Mouse (Mus musculus): ENCODE results near the gene Zfp866. TPM values are rescaled to one million over a fixed set of nuclear protein-coding genes. Genes with fewer than 3 reads are reported as not detected.

Zfp866 gene
- polyA plus RNA-seq (2014; fragmentation: Nextera tagmentation; extraction: Ambion mirVana) = 47.1 and 47.7 TPM in 2 replicates

- H3K4me2 ChIP-seq (ENCODE audit: low read depth, low read length) = peak within 1 kb of the TSS; percentile 90
- ATAC-seq (ENCODE audit: low read depth) = peak; percentile 96
- no peaks in the 10 kb centered on the region for H3K9me3 ChIP-seq (ENCODE audit: control insufficient read depth, low read length)
- H3K27ac ChIP-seq (ENCODE audit: low read depth, low read length) = peak within 1 kb of the TSS; percentile 63
- under 1% methylated on average over 38 of the region's 38 CpGs for WGBS
- peaks cover 13% of the 10 kb centered on the region for H3K4me1 ChIP-seq (ENCODE audit: control insufficient read depth, insufficient read depth, low read length)
- H3K27me3 ChIP-seq (ENCODE audit: control insufficient read depth, insufficient read depth, low read length) = no peaks in the 10 kb centered on the region
- H3K36me3 ChIP-seq (ENCODE audit: control insufficient read depth, insufficient read depth, low read length) = peaks cover 6% of the 10 kb centered on the region; the same call in 1 of the 2 replicates
- peak within 1 kb of the TSS; percentile 97 for H3K4me3 ChIP-seq (ENCODE audit: low read depth, low read length)
- peak within 1 kb of the TSS; percentile 89 for H3K9ac ChIP-seq (replicated peaks; ENCODE audit: low read depth, low read length)
These were observed at the start of gene Zfp866, which contains the start of gene Atp13a1 for GRCm38 (mm10) chr8:69790773-69791367. Zfp866 (minus strand) TSS chr8:69791178. Atp13a1 (plus strand) TSS chr8:69791163.

GRCm38 (mm10) chr8:69837057-69837682 lies 46.2 kb upstream of the Zfp866 start:
- Histone ChIP-seq H3K27ac (ENCODE audit: low read depth, low read length) (no peak overlapping the region), H3K9ac (replicated peaks; ENCODE audit: low read depth, low read length) (no peak overlapping the region), H3K4me2 (ENCODE audit: low read depth, low read length) (no peak overlapping the region), H3K4me1 (ENCODE audit: control insufficient read depth, insufficient read depth, low read length) (no peaks in the 10 kb centered on the region), H3K27me3 (ENCODE audit: control insufficient read depth, insufficient read depth, low read length) (no peaks in the 10 kb centered on the region), H3K4me3 (ENCODE audit: low read depth, low read length) (no peak overlapping the region), H3K9me3 (ENCODE audit: control insufficient read depth, low read length) (no peaks in the 10 kb centered on the region), H3K36me3 (ENCODE audit: control insufficient read depth, insufficient read depth, low read length) (no peaks in the 10 kb centered on the region)
- no peak for ATAC-seq (ENCODE audit: low read depth)
- 83% methylated on average over 8 of the region's 8 CpGs for WGBS

GRCm38 (mm10) chr8:69832298-69832853 lies 41.4 kb upstream of the Zfp866 start, which contains the start of gene Pbx4:
Pbx4 (plus strand) TSS chr8:69832491.
- peak within 1 kb of the TSS; percentile 85 for H3K27ac ChIP-seq (ENCODE audit: low read depth, low read length)
- peak within 1 kb of the TSS; percentile 70 for H3K4me3 ChIP-seq (ENCODE audit: low read depth, low read length)
- no peaks in the 10 kb centered on the region for H3K27me3 ChIP-seq (ENCODE audit: control insufficient read depth, insufficient read depth, low read length)
- peak; percentile 98 for ATAC-seq (ENCODE audit: low read depth)
- under 1% methylated on average over 37 of the region's 38 CpGs for WGBS
- peak within 1 kb of the TSS; percentile 75 for H3K4me2 ChIP-seq (ENCODE audit: low read depth, low read length)
- peak within 1 kb of the TSS; percentile 75 for H3K9ac ChIP-seq (replicated peaks; ENCODE audit: low read depth, low read length)
- H3K9me3 ChIP-seq (ENCODE audit: control insufficient read depth, low read length) = no peaks in the 10 kb centered on the region
- no peaks in the 10 kb centered on the region for H3K36me3 ChIP-seq (ENCODE audit: control insufficient read depth, insufficient read depth, low read length)
- no peaks in the 10 kb centered on the region for H3K4me1 ChIP-seq (ENCODE audit: control insufficient read depth, insufficient read depth, low read length)

GRCm38 (mm10) chr8:69826371-69826770 lies 35.4 kb upstream of the Zfp866 start:
- Histone ChIP-seq H3K36me3 (ENCODE audit: control insufficient read depth, insufficient read depth, low read length) (0 out of 2 replicates have a peak, but pooled peaks cover 2% of the 10 kb centered on the region), H3K9me3 (ENCODE audit: control insufficient read depth, low read length) (no peaks in the 10 kb centered on the region), H3K4me1 (ENCODE audit: control insufficient read depth, insufficient read depth, low read length) (peaks cover 26% of the 10 kb centered on the region), H3K9ac (replicated peaks; ENCODE audit: low read depth, low read length) (no peak overlapping the region), H3K4me3 (ENCODE audit: low read depth, low read length) (no peak overlapping the region), H3K4me2 (ENCODE audit: low read depth, low read length) (no peak overlapping the region), H3K27ac (ENCODE audit: low read depth, low read length) (no peak overlapping the region), H3K27me3 (ENCODE audit: control insufficient read depth, insufficient read depth, low read length) (no peaks in the 10 kb centered on the region)
- WGBS = 93% methylated on average over 12 of the region's 12 CpGs
- no peak for ATAC-seq (ENCODE audit: low read depth)

DNA sequence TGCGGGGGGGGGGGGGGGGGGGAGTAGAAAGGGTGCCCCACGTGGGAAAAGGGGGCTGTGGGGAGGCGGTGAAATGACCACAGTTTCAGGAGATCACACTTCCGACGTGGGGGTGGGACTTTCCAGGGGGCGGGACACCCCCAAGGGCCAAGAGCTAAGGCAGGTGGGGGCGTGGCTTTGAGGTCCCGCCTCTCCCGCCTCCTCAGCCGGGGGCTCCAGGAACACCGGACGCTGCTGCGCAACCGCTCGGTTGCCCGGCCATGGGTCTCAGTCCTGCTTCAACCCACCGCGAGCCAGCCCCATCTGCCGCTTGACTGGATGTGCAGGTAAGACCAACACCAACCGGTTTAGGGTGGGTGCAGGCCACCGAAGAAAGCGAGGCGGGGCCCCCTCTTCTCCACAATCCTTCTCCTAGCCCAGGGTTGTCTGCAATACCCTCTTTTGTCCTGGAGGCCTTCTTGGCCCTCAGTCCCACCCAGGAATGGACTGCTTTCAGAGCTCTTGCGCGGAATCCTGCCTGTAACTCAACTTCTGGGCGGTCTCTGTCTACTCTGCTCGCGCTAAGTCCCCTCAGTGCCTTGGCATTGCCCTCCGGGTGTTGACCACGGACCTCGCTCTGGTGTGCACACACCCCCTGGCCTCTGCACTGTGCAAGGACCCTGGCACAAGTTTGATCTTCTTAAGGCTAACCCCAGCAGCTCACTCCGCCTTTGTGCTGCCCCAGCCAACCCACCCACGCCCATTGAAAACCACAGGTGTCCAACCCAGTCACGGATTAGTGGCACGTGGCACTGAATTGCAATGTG lies 31.6 kb upstream of the Zfp866 start, which contains the start of gene Lpar2:
Lpar2 (plus strand) TSS at position 44 of the 806 bp plus-strand sequence.
- H3K9ac ChIP-seq (replicated peaks; ENCODE audit: low read depth, low read length) = peak within 1 kb of the TSS; percentile 51
- 2% methylated on average over 31 of the region's 35 CpGs for whole genome bisulfite sequencing
- H3K4me1 ChIP-seq (ENCODE audit: control insufficient read depth, insufficient read depth, low read length) = peaks cover 26% of the 10 kb centered on the region
- H3K27ac ChIP-seq (ENCODE audit: low read depth, low read length) = peak within 1 kb of the TSS; percentile 4; the same call in 1 of the 2 replicates
- H3K4me2 ChIP-seq (ENCODE audit: low read depth, low read length) = peak within 1 kb of the TSS; percentile 79
- H3K9me3 ChIP-seq (ENCODE audit: control insufficient read depth, low read length) = no peaks in the 10 kb centered on the region
- peaks cover 9% of the 10 kb centered on the region; the same call in 1 of the 2 replicates for H3K36me3 ChIP-seq (ENCODE audit: control insufficient read depth, insufficient read depth, low read length)
- ATAC-seq (ENCODE audit: low read depth) = peak; percentile 76
- peak within 1 kb of the TSS; percentile 62 for H3K4me3 ChIP-seq (ENCODE audit: low read depth, low read length)
- no peaks in the 10 kb centered on the region for H3K27me3 ChIP-seq (ENCODE audit: control insufficient read depth, insufficient read depth, low read length)

GRCm38 (mm10) chr8:69821971-69822385 lies 31.0 kb upstream of the Zfp866 start:
- 2% methylated on average over 16 of the region's 22 CpGs for WGBS
- peak; percentile 65 for ATAC-seq (ENCODE audit: low read depth)
- Histone ChIP-seq H3K4me3 (ENCODE audit: low read depth, low read length) (peak overlapping the region; percentile 62), H3K9me3 (ENCODE audit: control insufficient read depth, low read length) (no peaks in the 10 kb centered on the region), H3K4me2 (ENCODE audit: low read depth, low read length) (peak overlapping the region; percentile 79), H3K4me1 (ENCODE audit: control insufficient read depth, insufficient read depth, low read length) (peaks cover 26% of the 10 kb centered on the region), H3K36me3 (ENCODE audit: control insufficient read depth, insufficient read depth, low read length) (peaks cover 15% of the 10 kb centered on the region), H3K9ac (replicated peaks; ENCODE audit: low read depth, low read length) (peak overlapping the region; percentile 51), H3K27ac (ENCODE audit: low read depth, low read length) (no peak overlapping the region), H3K27me3 (ENCODE audit: control insufficient read depth, insufficient read depth, low read length) (no peaks in the 10 kb centered on the region)

GRCm38 (mm10) chr8:69820466-69820865 lies 29.5 kb upstream of the Zfp866 start:
- H3K36me3 ChIP-seq (ENCODE audit: control insufficient read depth, insufficient read depth, low read length) = peaks cover 22% of the 10 kb centered on the region
- H3K9ac ChIP-seq (replicated peaks; ENCODE audit: low read depth, low read length) = no peak overlapping the region
- no peak overlapping the region for H3K4me3 ChIP-seq (ENCODE audit: low read depth, low read length)
- WGBS = 87% methylated on average over 9 of the region's 9 CpGs
- no peaks in the 10 kb centered on the region for H3K27me3 ChIP-seq (ENCODE audit: control insufficient read depth, insufficient read depth, low read length)
- no peak for ATAC-seq (ENCODE audit: low read depth)
- H3K9me3 ChIP-seq (ENCODE audit: control insufficient read depth, low read length) = no peaks in the 10 kb centered on the region
- peaks cover 26% of the 10 kb centered on the region for H3K4me1 ChIP-seq (ENCODE audit: control insufficient read depth, insufficient read depth, low read length)
- no peak overlapping the region for H3K27ac ChIP-seq (ENCODE audit: low read depth, low read length)
- H3K4me2 ChIP-seq (ENCODE audit: low read depth, low read length) = no peak overlapping the region

GRCm38 (mm10) chr8:69815396-69815795 lies 24.4 kb upstream of the Zfp866 start:
- 93% methylated on average over 4 of the region's 4 CpGs for WGBS
- Histone ChIP-seq H3K9ac (replicated peaks; ENCODE audit: low read depth, low read length) (no peak overlapping the region), H3K27ac (ENCODE audit: low read depth, low read length) (no peak overlapping the region), H3K4me1 (ENCODE audit: control insufficient read depth, insufficient read depth, low read length) (no peaks in the 10 kb centered on the region), H3K9me3 (ENCODE audit: control insufficient read depth, low read length) (no peaks in the 10 kb centered on the region), H3K4me2 (ENCODE audit: low read depth, low read length) (no peak overlapping the region), H3K27me3 (ENCODE audit: control insufficient read depth, insufficient read depth, low read length) (no peaks in the 10 kb centered on the region), H3K36me3 (ENCODE audit: control insufficient read depth, insufficient read depth, low read length) (peaks cover 38% of the 10 kb centered on the region), H3K4me3 (ENCODE audit: low read depth, low read length) (no peak overlapping the region)
- no peak for ATAC-seq (ENCODE audit: low read depth)

Data from neural tube, embryonic 14.5 days (tissue).